Mouse (Mus musculus): ENCODE results near the gene Ccdc65. TPM values are rescaled to one million over a fixed set of nuclear protein-coding genes. Genes with fewer than 3 reads are reported as not detected.

The Ccdc65 gene
- polyA plus RNA-seq, 1 experiment from 2014 or later, result not detected

- DNase-seq (no peak), ATAC-seq (ENCODE audit: low read depth) (no peak)
- no peak overlapping the region for H3K4me3 ChIP-seq (replicated peaks)
- H3K36me3 ChIP-seq, result no peaks in the 10 kb centered on the region
- H3K4me1 ChIP-seq (replicated peaks), result peaks cover 16% of the 10 kb centered on the region
- H3K27ac ChIP-seq, result no peak overlapping the region
- H3K4me2 ChIP-seq, result no peak overlapping the region
- 53% methylated on average over 8 of the region's 8 CpGs for WGBS (ENCODE audit: insufficient replicate concordance)
- no peak overlapping the region for H3K9ac ChIP-seq
- H3K27me3 ChIP-seq, result peaks cover 34% of the 10 kb centered on the region
- no peaks in the 10 kb centered on the region for H3K9me3 ChIP-seq (replicated peaks)
Observed at GRCm38 (mm10) chr15:98696216-98696615, 11.8 kb upstream of the Ccdc65 start.

- Histone ChIP-seq H3K9ac (no peak overlapping the region), H3K27ac (no peak overlapping the region), H3K27me3 (peaks cover 55% of the 10 kb centered on the region), H3K9me3 (replicated peaks) (no peaks in the 10 kb centered on the region), H3K4me2 (peak overlapping the region; percentile 47; the same call in 1 of the 2 replicates), H3K36me3 (no peaks in the 10 kb centered on the region), H3K4me3 (replicated peaks) (peak overlapping the region; percentile 21; the same call in 1 of the 2 replicates), H3K4me1 (replicated peaks) (peaks cover 10% of the 10 kb centered on the region)
- WGBS (ENCODE audit: insufficient replicate concordance), result 7% methylated on average over 40 of the region's 40 CpGs
- DNase-seq (peak; percentile 60), ATAC-seq (ENCODE audit: low read depth) (peak; percentile 57; the same call in 1 of the 2 replicates)
Observed at GRCm38 (mm10) chr15:98699190-98700105, 8.6 kb upstream of the Ccdc65 start.

- 46% methylated on average over 9 of the region's 9 CpGs for WGBS (ENCODE audit: insufficient replicate concordance)
- DNase-seq, result no peak
- Histone ChIP-seq H3K9me3 (replicated peaks) (no peaks in the 10 kb centered on the region), H3K9ac (no peak overlapping the region), H3K4me1 (replicated peaks) (peaks cover 9% of the 10 kb centered on the region), H3K4me3 (replicated peaks) (no peak overlapping the region), H3K27ac (no peak overlapping the region), H3K27me3 (peaks cover 79% of the 10 kb centered on the region), H3K36me3 (no peaks in the 10 kb centered on the region), H3K4me2 (no peak overlapping the region)
- ATAC-seq (ENCODE audit: low read depth), result no peak
Observed at GRCm38 (mm10) chr15:98704312-98704711, 3.7 kb upstream of the Ccdc65 start.

- Histone ChIP-seq H3K4me2 (no peak overlapping the region), H3K9ac (no peak overlapping the region), H3K9me3 (replicated peaks) (no peaks in the 10 kb centered on the region), H3K27me3 (peaks cover 28% of the 10 kb centered on the region), H3K4me1 (replicated peaks) (peaks cover 5% of the 10 kb centered on the region), H3K4me3 (replicated peaks) (no peak overlapping the region), H3K27ac (no peak overlapping the region), H3K36me3 (no peaks in the 10 kb centered on the region)
- WGBS (ENCODE audit: insufficient replicate concordance), result 9% methylated on average over 9 of the region's 9 CpGs
- DNase-seq (peak; percentile 29), ATAC-seq (ENCODE audit: low read depth) (no peak)
Observed at GRCm38 (mm10) chr15:98710442-98710841, 2.4 kb downstream of the Ccdc65 start.

GRCm38 (mm10) chr15:98714230-98714652 lies 6.2 kb downstream of the Ccdc65 start:
- H3K27me3 ChIP-seq, result peaks cover 12% of the 10 kb centered on the region
- 55% methylated on average over 5 of the region's 5 CpGs for WGBS (ENCODE audit: insufficient replicate concordance)
- no peaks in the 10 kb centered on the region for H3K4me1 ChIP-seq (replicated peaks)

GRCm38 (mm10) chr15:98717301-98717700 lies 9.3 kb downstream of the Ccdc65 start:
- 45% methylated on average over 16 of the region's 16 CpGs for WGBS (ENCODE audit: insufficient replicate concordance)
- DNase-seq (no peak), ATAC-seq (ENCODE audit: low read depth) (no peak)
- Histone ChIP-seq H3K9ac (no peak overlapping the region), H3K27me3 (peaks cover 23% of the 10 kb centered on the region), H3K9me3 (replicated peaks) (no peaks in the 10 kb centered on the region), H3K4me1 (replicated peaks) (no peaks in the 10 kb centered on the region), H3K4me3 (replicated peaks) (no peak overlapping the region), H3K27ac (no peak overlapping the region), H3K4me2 (no peak overlapping the region), H3K36me3 (no peaks in the 10 kb centered on the region)

More at GRCm38 (mm10) chr15:98714230-98714652, 6.2 kb downstream of the Ccdc65 start:
- DNase-seq (no peak), ATAC-seq (ENCODE audit: low read depth) (no peak)
- H3K36me3 ChIP-seq, result no peaks in the 10 kb centered on the region
- no peak overlapping the region for H3K4me3 ChIP-seq (replicated peaks)
- no peaks in the 10 kb centered on the region for H3K9me3 ChIP-seq (replicated peaks)
- no peak overlapping the region for H3K4me2 ChIP-seq
- H3K27ac ChIP-seq, result no peak overlapping the region
- H3K9ac ChIP-seq, result no peak overlapping the region

- Histone ChIP-seq H3K4me3 (replicated peaks) (no peak overlapping the region), H3K4me2 (no peak overlapping the region), H3K9ac (no peak overlapping the region), H3K9me3 (replicated peaks) (no peaks in the 10 kb centered on the region), H3K27ac (no peak overlapping the region), H3K36me3 (no peaks in the 10 kb centered on the region), H3K27me3 (peaks cover 39% of the 10 kb centered on the region), H3K4me1 (replicated peaks) (peaks cover 19% of the 10 kb centered on the region)
- WGBS (ENCODE audit: insufficient replicate concordance), result 70% methylated on average over 8 of the region's 8 CpGs
- DNase-seq (no peak), ATAC-seq (ENCODE audit: low read depth) (no peak)
Observed at GRCm38 (mm10) chr15:98722191-98722590, 14.2 kb downstream of the Ccdc65 start.

- 25% methylated on average over 14 of the region's 14 CpGs for WGBS (ENCODE audit: insufficient replicate concordance)
- Histone ChIP-seq H3K4me1 (replicated peaks) (peaks cover 25% of the 10 kb centered on the region), H3K9me3 (replicated peaks) (no peaks in the 10 kb centered on the region), H3K27ac (no peak overlapping the region), H3K36me3 (no peaks in the 10 kb centered on the region), H3K4me3 (replicated peaks) (no peak overlapping the region), H3K27me3 (peaks cover 42% of the 10 kb centered on the region), H3K9ac (no peak overlapping the region), H3K4me2 (no peak overlapping the region)
- no peak for ATAC-seq (ENCODE audit: low read depth)
- no peak for DNase-seq
Observed at GRCm38 (mm10) chr15:98722854-98723253, 14.8 kb downstream of the Ccdc65 start.

GRCm38 (mm10) chr15:98724441-98724840 lies 16.4 kb downstream of the Ccdc65 start:
- Histone ChIP-seq H3K27ac (no peak overlapping the region), H3K27me3 (peaks cover 52% of the 10 kb centered on the region), H3K4me3 (replicated peaks) (no peak overlapping the region), H3K9ac (no peak overlapping the region), H3K9me3 (replicated peaks) (no peaks in the 10 kb centered on the region), H3K4me1 (replicated peaks) (peaks cover 35% of the 10 kb centered on the region), H3K36me3 (no peaks in the 10 kb centered on the region), H3K4me2 (no peak overlapping the region)
- DNase-seq, result no peak
- WGBS (ENCODE audit: insufficient replicate concordance), result 45% methylated on average over 19 of the region's 19 CpGs
- no peak for ATAC-seq (ENCODE audit: low read depth)

GRCm38 (mm10) chr15:98726079-98726478 lies 18.1 kb downstream of the Ccdc65 start:
- no peaks in the 10 kb centered on the region for H3K36me3 ChIP-seq
- peaks cover 58% of the 10 kb centered on the region for H3K27me3 ChIP-seq
- H3K9me3 ChIP-seq (replicated peaks), result no peaks in the 10 kb centered on the region
- H3K27ac ChIP-seq, result no peak overlapping the region
- no peak for DNase-seq
- ATAC-seq (ENCODE audit: low read depth), result no peak
- peak overlapping the region; percentile 93 for H3K4me2 ChIP-seq
- no peak overlapping the region for H3K4me3 ChIP-seq (replicated peaks)
- H3K4me1 ChIP-seq (replicated peaks), result peaks cover 36% of the 10 kb centered on the region
- H3K9ac ChIP-seq, result no peak overlapping the region
- 71% methylated on average over 4 of the region's 4 CpGs for WGBS (ENCODE audit: insufficient replicate concordance)

GRCm38 (mm10) chr15:98726746-98727145 lies 18.7 kb downstream of the Ccdc65 start:
- Histone ChIP-seq H3K4me2 (peak overlapping the region; percentile 93), H3K27ac (no peak overlapping the region), H3K27me3 (peaks cover 55% of the 10 kb centered on the region), H3K9me3 (replicated peaks) (no peaks in the 10 kb centered on the region), H3K9ac (peak overlapping the region; percentile 73; the same call in 1 of the 2 replicates), H3K4me3 (replicated peaks) (peak overlapping the region; percentile 67), H3K36me3 (no peaks in the 10 kb centered on the region), H3K4me1 (replicated peaks) (peaks cover 38% of the 10 kb centered on the region)
- DNase-seq (no peak), ATAC-seq (ENCODE audit: low read depth) (no peak)
- 52% methylated on average over 7 of the region's 7 CpGs for WGBS (ENCODE audit: insufficient replicate concordance)
